Mouse (Mus musculus) liver, adult 2 months (tissue): ENCODE data around the gene Syngr1.

ENCODE experiments used
- CTCF ChIP-seq: fragments of 200-500 bp; IDR thresholded peaks from 2 replicates; pipeline ENCODE4 v1.5.1; 2011; ENCODE audit warnings: low read depth, low read length, control low read depth
- POLR2A ChIP-seq: fragments of 200-500 bp; IDR thresholded peaks from 2 replicates; pipeline ENCODE4 v1.6.1; 2011; ENCODE audit warnings: low read length, control low read depth; ENCODE audit not compliant: insufficient read depth; ENCODE audit errors: extremely low read depth

- TF ChIP-seq CTCF (no peak), POLR2A (no peak)
These were observed 23.3 kb downstream of the Syngr1 start for GRCm38 (mm10) chr15:80114414-80114813.
